Mouse (Mus musculus) left cerebral cortex, postnatal 10 days (tissue): Measurements from ENCODE around the gene Prkcd. TPM values are rescaled to one million over a fixed set of nuclear protein-coding genes. Genes with fewer than 3 reads are reported as not detected.

Experiments used
- DNase-seq, 2 experiments: peaks; one replicate each; pipeline ENCODE4 v3.0.0; 2021 to 2022; ENCODE audit warnings: low spot score in 2 of 2, mixed read lengths in 1 of 2; ENCODE audit errors: extremely low spot score in 1 of 2
- intact Hi-C: fragments of 180-260 bp; cut with DNase I; formaldehyde crosslinking; loops from one replicate; pipeline ENCODE4 v1.15.1; 2025
- total RNA-seq, 2 experiments: library from RNA; stranded (reverse); gene quantifications; 2 replicates each; pipeline ENCODE4 v1.2.3; 2021

Prkcd gene
- total RNA-seq, 2 experiments from 2014 or later: 17.1 to 19.4 TPM

GRCm38 (mm10) chr14:30638009-30638408 lies 12.0 kb upstream of the Prkcd start:
- intact Hi-C loops: no loop called here
- DNase-seq: no peak

DNA sequence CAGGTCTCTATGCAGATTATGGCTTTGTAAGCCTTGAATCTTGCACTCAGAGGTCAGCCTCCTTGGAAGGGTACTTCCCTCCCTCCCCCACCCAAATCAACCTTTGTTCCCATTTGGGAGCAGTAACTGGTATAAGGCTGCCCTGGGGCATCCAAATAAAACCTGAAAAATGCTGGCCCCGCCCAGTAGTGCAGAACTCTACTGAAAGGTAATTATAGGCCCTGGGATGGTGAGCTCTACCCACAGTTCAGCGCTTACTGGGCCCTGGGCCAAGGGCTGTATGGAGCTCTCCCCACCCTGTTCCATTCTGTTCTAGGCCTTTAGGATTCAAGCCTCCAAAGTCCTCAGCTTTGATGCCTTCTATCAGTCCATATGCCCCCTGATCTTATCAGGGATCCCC lies 11.1 kb upstream of the Prkcd start:
- intact Hi-C loops: no loop called here
- DNase-seq: no peak

DNA sequence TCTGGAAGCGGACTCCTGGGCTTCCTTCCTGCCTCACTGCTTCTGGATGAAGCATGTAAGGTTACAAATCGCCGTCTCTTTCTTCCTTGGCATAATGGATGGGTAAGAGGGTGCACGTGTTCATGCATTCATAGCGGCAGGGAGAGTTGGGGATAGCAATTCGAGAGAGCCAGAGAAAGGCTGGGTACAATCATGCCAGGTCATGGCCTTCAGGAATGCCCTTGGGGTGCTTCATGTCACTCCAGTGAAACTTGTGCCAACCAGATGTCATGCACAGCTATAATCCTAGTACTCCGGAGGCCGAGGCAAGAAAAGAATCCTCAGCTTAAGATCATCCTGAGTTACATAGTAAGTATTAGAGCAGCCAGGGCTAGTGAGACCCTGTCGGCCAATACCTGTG lies 10.5 kb upstream of the Prkcd start:
- no peak for DNase-seq
- intact Hi-C loops: no loop called here

GRCm38 (mm10) chr14:30635219-30635910 lies 9.4 kb upstream of the Prkcd start:
- no peak for DNase-seq
- intact Hi-C loops: no loop called here

GRCm38 (mm10) chr14:30634418-30634817 lies 8.4 kb upstream of the Prkcd start:
- intact Hi-C loops: no loop called here
- DNase-seq: no peak

GRCm38 (mm10) chr14:30633708-30634107 lies 7.7 kb upstream of the Prkcd start:
- intact Hi-C loops: no loop called here
- DNase-seq: no peak

DNA sequence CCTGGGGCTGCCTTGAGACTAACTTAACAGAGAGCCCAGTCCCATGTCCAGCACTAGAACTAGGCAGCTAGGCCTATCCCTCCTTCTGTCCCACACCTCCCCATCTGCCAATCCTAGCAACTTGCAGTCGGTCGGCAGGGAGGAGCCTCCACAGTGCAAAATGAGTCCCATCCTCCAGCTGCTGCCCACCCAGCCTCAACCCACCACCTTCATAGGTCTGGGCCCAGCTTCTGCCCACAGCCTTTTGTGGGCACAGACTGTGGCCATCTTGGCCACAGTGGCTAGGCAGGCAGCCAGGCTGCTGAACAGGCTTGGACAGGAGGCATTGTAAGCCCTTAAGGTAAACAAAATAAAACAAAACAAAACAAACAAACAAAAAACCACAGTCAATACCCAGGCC lies 5.8 kb upstream of the Prkcd start:
- no peak for DNase-seq

DNA sequence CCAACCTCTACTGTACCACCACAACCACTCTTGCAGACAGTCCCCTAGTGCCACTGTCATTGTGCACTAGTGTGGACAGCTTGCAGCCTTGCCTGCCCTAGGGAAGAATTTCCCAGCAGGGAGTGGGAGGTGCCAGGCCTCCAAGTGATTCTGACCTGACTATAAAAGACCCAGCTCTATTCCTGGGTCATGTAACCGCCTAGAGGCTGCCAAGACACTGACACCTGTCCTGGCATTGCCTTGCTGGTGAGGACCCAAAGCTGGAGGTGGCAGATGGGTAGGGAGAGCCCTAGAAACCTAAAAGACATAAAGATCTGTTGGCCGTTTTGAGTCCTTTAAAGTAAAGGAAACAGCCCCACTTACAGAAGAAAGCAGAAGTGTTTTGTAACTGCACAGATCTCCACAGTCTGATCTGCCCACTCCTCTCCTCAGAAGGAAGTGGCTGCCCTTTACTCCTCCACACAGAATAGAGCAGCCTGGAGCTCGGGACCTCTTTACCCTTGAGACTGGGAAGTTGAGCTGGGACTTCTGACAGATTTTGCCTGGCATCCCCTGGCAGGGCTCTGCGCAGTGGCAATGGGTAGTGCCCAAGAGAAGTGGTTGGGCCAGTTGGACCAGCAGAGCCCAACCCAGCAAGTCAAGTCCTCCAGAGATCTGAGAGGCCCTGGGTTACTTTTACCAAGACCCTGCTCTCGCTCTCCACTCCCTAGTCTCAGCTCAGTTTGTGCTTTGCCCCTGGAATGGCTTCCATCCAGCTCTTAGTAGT lies 5.0 kb upstream of the Prkcd start:
- intact Hi-C loops: no loop called here

More for the DNA sequence above, 5.8 kb upstream of the Prkcd start:
- intact Hi-C loops: no loop called here

GRCm38 (mm10) chr14:30629839-30630238 lies 3.8 kb upstream of the Prkcd start:
- intact Hi-C loops: no loop called here
- DNase-seq: no peak

More for the DNA sequence above, 5.0 kb upstream of the Prkcd start:
- DNase-seq: no peak

- no peak for DNase-seq
- intact Hi-C loops: no loop called here
Observed at GRCm38 (mm10) chr14:30628235-30628634, 2.2 kb upstream of the Prkcd start.

DNA sequence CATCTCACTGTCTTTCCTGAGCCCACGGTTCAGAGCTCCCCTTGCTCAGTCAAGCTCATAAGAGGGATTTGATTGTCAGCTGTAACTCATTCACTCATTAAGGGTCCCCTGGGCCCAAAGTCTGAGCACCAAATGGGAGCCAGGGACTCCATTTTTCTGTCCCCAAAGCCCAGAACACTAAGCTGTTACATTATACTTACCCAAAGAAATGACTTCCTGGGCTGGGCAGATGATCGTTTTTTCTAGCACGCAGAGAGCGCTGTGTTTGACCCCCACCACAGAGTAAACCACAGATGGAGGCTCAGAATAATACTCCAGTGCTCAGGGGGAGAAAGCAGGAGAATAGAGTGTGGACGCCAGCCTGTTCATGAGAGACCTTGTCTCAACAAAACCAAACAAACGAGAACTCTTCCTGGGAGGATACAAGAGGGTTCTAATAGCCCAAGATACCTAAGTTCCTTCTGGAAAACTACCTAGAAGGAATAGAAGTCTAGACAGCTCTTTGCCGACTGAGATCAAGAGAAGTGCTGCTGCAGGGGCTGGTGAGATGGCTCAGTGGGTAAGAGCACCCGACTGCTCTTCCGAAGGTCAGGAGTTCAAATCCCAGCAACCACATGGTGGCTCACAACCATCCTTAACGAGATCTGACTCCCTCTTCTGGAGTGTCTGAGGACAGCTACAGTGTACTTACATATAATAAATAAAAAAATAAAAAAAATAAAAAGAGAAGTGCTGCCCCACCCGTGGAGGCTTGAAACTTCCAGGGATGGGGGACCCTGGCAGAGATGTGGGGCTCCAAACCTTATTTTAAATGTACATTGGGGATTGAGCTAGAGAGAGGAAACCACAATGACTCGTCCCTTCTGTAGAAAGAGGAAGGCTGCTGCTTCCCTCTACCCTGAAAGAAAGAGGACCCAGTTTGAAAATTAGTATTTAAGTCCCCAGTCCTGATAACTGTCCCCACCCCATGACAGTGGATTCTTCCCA lies 1.0 kb upstream of the Prkcd start:
- intact Hi-C loops: no loop called here

GRCm38 (mm10) chr14:30625131-30625807 lies 741 bp downstream of the Prkcd start:
- intact Hi-C loops: no loop called here
- DNase-seq: peak in 1 of 2 experiments; percentile 75

More for the DNA sequence above, 1.0 kb upstream of the Prkcd start:
- no peak for DNase-seq

DNA sequence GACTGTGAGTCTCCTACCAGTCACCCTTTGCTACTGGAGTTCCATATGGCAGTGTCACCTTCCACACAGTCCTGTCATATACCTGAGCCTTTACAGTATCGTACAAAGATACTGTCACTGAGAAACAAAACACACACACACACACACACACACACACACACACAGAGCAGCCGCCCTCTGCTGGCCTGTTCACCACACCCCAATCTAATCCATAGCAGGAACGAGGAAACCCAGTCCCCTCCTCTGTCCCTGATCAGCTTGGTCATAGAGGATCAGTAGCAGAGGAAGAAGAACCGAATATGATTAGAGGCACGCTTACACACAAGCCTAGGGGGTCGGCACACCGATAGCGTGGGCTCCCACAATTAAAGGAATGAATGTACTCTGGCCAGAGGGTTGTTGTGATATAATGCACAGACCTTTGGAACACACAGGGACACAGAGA lies 1.7 kb downstream of the Prkcd start:
- intact Hi-C loops: no loop called here
- DNase-seq: no peak

DNA sequence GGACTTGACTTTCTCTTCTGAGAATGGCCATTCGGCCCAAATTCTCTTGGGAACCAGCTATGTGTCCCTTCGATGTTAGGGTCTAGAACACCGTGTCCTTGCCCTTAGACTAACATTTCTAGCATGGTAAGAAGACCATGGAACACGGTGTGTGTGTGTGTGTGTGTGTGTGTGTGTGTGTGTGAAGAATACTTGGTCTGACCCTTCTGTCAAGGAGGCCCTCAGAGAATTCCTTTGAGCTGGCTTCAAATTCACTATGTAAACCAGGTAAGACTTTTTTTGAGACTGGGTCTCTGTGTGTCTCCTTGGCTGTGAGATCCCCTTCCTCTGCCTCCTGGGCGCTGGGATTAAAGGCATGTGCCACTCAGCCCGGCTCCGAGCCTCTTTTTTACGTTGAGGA lies 3.5 kb downstream of the Prkcd start:
- no peak for DNase-seq
- intact Hi-C loops: no loop called here

- DNase-seq: no peak
- intact Hi-C loops: no loop called here
Observed at GRCm38 (mm10) chr14:30622130-30622529, 3.9 kb downstream of the Prkcd start.

GRCm38 (mm10) chr14:30619982-30620578 lies 5.9 kb downstream of the Prkcd start:
- DNase-seq: no peak
- intact Hi-C loops: no loop called here

GRCm38 (mm10) chr14:30618746-30619275 lies 7.2 kb downstream of the Prkcd start:
- intact Hi-C loops: no loop called here
- no peak for DNase-seq

DNA sequence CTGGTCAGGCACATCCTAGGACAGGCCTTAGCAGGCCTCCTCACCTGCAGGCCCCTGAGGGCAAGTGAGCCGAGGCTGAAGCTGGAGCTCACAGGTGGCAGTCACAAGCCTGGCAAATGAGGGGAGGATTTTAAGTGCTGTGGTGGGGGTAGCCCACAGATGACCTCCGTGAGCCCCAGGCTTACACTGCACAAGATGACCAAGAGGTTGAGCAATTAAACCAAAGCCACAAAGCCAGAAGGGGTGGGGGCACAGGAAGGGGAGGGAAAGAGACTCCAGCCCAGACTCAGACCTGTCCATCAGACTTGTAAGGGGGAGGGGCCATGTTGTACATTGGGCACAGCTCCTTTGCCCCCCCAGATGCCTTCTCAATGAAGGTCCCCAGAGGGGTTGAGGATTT lies 9.3 kb downstream of the Prkcd start:
- DNase-seq: no peak
- intact Hi-C loops: no loop called here
